Mouse (Mus musculus) mouse trophoblast stem cell (cell line): Measurements from ENCODE around the gene Zfp786.
"Not testable (repeated sequence)": the region's sequence is repeated elsewhere in the genome, so short reads cannot be mapped to it uniquely, and the experiment has no call there.

Experiments
- in situ Hi-C, 2 experiments: fragments of 300-500 bp; cut with MseI, MboI; formaldehyde crosslinking; loops; 2 replicates in 1 of 2; 3 replicates in 1 of 2; pipeline ENCODE4 v1.15.1; 2025

Gene Zfp786

GRCm38 (mm10) chr6:47781091-47781968 lies 49.3 kb downstream of the Zfp786 start:
- in situ Hi-C loops: no loop called here

GRCm38 (mm10) chr6:47780576-47781013 lies 50.1 kb downstream of the Zfp786 start:
- in situ Hi-C loops: no loop called here

- in situ Hi-C loops: not testable (repeated sequence)
Measured at GRCm38 (mm10) chr6:47771760-47772159, 58.9 kb downstream of the Zfp786 start.

GRCm38 (mm10) chr6:47771113-47771512 lies 59.6 kb downstream of the Zfp786 start:
- in situ Hi-C loops: not testable (repeated sequence)

GRCm38 (mm10) chr6:47769861-47770260 lies 60.8 kb downstream of the Zfp786 start:
- in situ Hi-C loops: not testable (repeated sequence)
